Mouse (Mus musculus) gastrocnemius, adult 8-10 months (tissue): ENCODE results near the gene Pdcd4. TPM values are rescaled to one million over a fixed set of nuclear protein-coding genes. Genes with fewer than 3 reads are reported as not detected.
A peak's percentile ranks its signal among the peaks of the same experiment; 100 is the strongest.

Experiments
- DNase-seq, 2 experiments: peaks; one replicate each; pipeline ENCODE4 v3.0.0; 2022; ENCODE audit warnings: low spot score in 2 of 2
- total RNA-seq, 4 experiments: library from RNA; stranded (reverse); gene quantifications; 2 replicates each; pipeline ENCODE4 v1.2.4; 2022

The Pdcd4 gene
- total RNA-seq, 4 experiments from 2014 or later: 12.9 to 22.3 (median 16.3) TPM

- no peak for DNase-seq
Measured at GRCm38 (mm10) chr19:53870568-53870967, 21.5 kb upstream of the Pdcd4 start.

DNA sequence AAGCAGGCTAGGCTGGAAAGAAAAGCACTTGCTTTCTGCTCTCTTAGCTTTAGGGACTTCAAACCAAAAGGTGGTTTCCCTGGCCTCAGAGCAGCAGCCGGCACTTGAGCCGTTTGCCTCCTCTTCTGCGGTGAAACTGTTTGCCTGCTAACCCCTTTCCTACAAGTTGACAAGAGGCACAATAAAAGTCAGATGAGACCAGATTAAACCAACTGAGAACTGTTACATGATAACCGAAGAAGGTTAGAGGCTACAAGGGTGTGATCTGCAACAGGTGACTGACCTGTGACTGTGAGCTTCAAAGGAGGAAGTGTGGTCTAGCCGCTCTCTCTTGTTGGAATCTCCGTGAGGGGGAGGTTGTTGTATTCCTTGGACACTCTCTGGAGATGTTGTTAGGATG is 20.5 kb upstream of the Pdcd4 start:
- DNase-seq: no peak

DNA sequence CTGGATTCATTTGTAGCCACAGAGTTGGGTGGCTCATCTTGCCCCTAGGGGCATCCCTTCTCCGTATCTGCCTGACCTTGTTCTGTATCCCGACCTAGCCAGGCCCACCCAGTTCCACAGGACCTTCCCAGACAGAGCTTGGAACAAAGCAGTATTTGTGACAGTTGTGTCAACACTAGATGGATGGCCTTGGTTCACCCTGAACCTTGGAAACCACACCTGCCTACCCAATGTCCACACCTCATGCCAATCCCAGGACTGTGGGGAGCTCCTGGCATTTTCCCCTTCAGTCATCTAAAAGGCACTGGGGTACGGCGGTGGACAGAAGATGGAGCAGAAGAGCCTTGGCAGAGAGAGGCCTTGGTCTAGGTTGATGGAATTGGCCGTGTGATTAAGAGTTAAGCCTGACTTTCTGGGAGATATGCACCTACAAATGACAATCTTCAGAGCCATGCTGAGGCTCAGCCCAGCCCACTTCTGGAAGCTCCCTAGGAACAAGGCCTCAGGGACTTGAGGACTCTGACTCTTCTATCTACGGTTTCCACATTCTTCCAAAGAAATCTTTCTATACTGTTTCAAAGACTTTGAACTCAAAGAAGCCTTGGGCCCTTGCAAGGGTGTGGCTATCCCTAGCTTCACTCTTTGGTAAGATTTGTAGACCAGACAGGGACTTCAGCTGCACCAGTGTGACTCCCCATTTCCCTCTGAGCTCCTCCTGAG is 18.9 kb upstream of the Pdcd4 start:
- no peak for DNase-seq

DNA sequence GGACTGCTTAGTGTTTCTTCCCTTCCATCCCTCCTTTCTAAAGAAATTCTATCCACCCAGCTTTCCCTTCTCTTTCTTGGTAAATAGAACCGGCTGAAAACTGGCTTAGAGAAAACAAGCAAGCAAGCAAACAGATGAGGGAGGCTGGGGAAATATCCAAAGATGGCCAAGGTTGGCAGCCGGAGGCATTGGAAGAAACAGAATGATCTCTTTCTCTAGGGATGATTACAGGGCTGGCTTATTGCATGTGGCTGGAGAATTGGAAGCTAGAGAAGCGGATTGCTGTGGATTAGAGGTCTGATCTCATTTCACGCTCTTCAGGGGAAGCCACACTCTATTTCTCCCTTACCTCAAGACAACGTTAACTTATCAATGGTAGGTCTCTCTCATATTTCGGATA is 16.8 kb upstream of the Pdcd4 start:
- no peak for DNase-seq

GRCm38 (mm10) chr19:53877779-53878178 is 14.3 kb upstream of the Pdcd4 start:
- DNase-seq: no peak

DNA sequence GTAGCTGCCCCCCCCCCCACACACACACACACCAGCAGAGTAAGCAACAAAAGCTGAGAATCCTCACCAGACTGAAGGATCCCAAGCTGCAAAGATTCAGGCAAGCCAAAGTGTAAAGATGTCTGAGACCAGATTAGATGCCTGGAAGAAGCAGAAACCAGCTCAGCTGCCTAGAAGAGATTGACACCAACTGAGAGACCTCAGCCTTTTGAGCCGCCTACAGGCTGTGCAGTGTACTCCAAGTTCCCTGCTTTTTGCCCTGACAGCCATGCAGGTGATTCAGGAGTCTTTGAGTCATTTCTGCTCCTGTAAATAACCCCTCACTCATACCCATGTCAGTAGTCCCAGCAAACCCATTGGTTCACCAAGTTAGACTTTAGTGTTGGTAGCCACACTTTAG is 11.6 kb upstream of the Pdcd4 start:
- no peak for DNase-seq

GRCm38 (mm10) chr19:53881786-53882185 is 10.2 kb upstream of the Pdcd4 start:
- DNase-seq: no peak

- no peak for DNase-seq
Measured at GRCm38 (mm10) chr19:53885450-53885849, 6.6 kb upstream of the Pdcd4 start.

DNA sequence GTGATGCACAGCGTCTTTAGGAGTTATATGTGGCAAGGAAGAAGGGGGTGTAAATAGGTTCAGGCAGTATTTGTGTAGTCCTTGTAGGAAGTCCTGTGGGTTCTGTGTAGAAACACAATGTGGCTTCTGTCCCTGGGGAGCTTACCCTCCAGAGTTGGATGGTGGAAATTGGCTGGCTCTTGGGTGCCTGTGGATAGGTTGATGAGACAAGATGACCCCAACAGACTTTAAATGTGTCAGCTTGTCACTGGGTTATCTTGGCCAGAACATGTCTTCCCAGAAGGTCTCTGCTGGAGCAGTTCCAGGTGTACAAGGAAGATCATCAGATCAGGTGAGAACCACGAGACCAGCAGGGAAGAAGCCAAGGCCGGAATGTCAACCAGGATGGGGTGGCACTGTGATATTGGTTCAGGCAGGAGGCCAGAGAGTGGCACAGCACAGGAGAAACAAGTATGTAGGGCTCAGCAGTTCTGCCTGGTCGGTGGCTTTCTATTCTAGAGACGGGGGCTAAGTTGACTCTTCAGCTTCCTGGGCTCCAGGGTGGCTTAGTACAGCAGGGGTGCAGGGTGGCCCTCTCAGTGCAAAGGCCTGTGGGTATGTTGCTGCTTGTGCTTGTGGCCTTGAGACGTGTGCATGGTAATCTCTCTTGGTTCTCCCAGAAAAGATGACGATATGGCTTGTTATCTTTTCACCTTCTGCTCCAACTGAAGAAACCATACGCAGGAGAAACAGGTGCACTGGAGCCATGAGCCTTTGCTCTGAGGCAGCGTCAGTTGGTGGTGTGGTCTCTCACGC is 5.3 kb upstream of the Pdcd4 start:
- DNase-seq: no peak

DNA sequence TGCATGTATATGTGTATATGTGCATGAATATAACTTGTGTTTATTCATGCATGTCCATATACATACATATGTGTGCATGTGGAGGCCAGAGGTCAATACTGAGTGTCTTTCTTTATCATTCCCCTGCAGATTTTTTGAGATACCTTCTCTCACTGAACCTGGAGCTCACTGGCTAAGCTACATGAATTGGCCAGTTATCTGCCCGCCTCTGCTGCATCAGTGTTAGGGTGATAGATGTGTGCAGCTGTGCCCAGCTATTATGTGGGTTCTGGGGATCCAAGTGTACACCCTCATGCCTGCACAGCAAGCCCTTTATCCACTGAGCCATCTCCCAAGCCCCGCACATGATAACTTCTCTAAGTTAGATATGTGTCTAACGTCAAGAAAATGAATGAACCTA is 4.2 kb upstream of the Pdcd4 start:
- DNase-seq: no peak

DNA sequence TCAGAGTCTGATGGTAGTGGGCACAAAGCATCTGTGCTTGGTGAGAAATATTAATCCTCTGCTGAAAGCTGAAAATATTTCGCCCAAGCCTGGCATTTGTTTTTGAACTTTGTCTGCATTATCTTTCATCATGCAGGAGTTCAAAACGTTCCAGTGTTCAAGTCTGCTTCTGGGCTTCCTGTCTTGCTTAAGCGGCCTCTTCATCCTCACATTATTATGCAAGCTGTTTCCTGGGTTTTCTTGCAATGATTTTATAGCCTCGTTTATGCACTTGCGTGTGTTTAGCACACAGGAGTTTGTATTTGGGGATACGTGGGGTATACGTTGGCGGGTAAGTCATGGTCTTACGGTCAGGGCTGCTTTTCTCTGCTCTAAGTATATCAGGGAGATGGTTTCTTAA is 3.7 kb upstream of the Pdcd4 start:
- no peak for DNase-seq

GRCm38 (mm10) chr19:53889555-53889954 is 2.5 kb upstream of the Pdcd4 start:
- no peak for DNase-seq

- no peak for DNase-seq
Measured at GRCm38 (mm10) chr19:53890274-53890673, 1.8 kb upstream of the Pdcd4 start.

GRCm38 (mm10) chr19:53890781-53891251 is 1.2 kb upstream of the Pdcd4 start:
- DNase-seq: peak in 1 of 2 experiments; percentile 5

- no peak for DNase-seq
Measured at GRCm38 (mm10) chr19:53891569-53891968, 462 bp upstream of the Pdcd4 start.

- no peak for DNase-seq
Measured at GRCm38 (mm10) chr19:53892838-53893359, 868 bp downstream of the Pdcd4 start.

GRCm38 (mm10) chr19:53893711-53894171 is 1.7 kb downstream of the Pdcd4 start:
- DNase-seq: peak in 1 of 2 experiments; percentile 51

DNA sequence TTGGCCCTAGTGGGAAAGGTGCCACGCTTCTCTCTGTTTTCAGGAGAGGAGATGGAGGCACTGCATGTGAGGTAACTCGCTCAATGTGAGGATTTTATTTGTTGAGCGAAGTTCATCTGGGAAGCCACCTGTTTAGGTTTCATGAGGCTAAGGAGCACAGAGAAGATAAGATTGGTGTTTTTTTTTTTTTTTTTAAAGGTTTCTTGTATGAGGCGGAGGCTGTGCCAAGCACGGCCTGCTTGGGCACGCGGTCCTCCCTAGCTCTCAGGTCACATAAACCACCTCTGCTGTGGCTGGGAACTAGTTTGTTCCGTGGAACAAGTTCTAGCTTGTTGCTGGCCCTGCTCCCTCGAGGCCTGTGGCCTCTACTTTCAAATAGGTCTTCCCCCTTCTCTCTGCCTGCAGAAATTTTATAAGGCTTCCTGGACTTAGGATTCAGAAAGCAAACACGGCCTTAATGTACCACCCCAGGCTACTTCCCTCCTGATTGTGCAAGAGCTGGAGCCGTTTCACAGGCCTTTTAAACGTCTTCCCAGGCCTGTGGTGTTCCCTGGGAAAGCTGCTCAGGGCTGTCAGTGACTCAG is 2.6 kb downstream of the Pdcd4 start:
- no peak for DNase-seq

- no peak for DNase-seq
Measured at GRCm38 (mm10) chr19:53898046-53898445, 6.0 kb downstream of the Pdcd4 start.

DNA sequence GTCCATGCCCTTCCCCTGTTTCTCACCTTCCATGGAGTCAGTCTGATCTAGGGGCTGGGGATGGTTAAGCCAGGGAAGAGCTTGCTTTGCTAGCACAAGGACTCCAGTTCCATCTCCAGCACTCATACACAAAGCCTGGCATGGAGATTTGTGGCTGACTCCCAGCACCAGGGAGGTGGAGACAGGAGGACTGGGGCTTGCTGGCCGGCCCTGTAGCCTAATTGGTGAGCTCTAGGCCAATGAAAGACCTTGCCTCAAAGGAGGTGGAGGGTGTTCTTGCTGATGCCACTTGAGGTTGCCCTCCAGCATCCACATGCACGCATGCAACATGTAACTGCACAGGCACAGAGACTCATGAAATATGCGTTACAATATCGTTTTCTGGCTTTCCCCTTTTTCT is 6.5 kb downstream of the Pdcd4 start:
- no peak for DNase-seq

DNA sequence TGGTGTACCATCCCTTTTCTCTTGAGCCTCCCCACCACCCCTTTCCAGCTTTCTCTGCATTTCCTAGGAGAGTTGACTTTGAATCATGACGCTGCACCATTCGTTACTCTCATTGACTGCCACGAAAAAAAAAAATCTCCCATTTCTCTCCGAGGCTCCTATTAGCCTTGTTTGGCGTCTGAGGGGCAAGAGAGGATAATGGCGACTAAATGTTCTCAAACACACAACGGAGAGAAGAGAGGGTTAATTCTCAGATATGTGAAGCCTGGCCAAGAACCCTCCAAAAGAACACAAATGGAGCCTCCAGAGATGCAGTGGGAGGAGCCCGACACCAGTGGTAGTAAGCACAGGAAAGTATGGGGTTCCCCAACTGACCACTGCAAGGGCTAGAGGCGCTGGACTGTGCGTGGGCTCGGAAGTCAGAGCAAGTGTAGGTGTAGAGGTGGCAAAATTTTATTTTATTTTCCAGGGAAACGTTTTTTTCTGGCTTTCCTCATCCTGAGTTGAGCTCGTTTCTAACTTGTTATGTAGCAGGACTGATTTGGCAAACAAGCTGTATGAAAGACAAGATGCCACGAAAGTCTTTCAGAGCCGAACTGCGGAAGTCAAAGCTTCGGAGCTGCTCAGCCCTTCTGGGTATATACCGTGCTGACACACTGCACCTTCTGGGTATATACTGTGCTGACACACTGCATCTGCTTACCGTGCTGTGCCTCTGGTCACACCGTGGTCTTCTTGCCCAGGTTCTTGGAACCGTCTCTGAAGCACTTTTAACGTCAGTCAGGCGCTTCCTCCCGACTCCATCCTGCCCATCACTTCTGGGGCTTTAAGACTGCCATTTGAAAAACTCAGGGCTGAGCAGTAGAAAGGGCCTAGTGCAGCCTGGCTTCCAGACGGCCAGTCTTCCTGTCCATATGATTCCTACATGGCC is 7.2 kb downstream of the Pdcd4 start:
- no peak for DNase-seq
